Mouse (Mus musculus) forebrain, postnatal 0 days (tissue): ENCODE results near the gene Gldn. TPM values are rescaled to one million over a fixed set of nuclear protein-coding genes. Genes with fewer than 3 reads are reported as not detected.

Experiments used
- ATAC-seq: fragments of 200-750 bp; cut with Nextera tagmentation; 2 replicates; pipeline ENCODE4 v1.8.0; 2017; ENCODE audit warnings: mild to moderate bottlenecking, moderate library complexity
- DNase-seq: peaks from one replicate; pipeline ENCODE4 v3.0.0-alpha.2; 2015
- H3K27ac ChIP-seq: fragments of 300-500 bp; sonication (generic); 2 replicates; pipeline ENCODE4 v1.5.1; 2014; ENCODE audit warnings: low read depth, mild to moderate bottlenecking, antibody characterized with exemption, low read length, moderate library complexity, mixed read lengths
- H3K27me3 ChIP-seq: fragments of 300-500 bp; sonication (generic); 2 replicates; pipeline ENCODE4 v1.6.1; 2014; ENCODE audit warnings: mild to moderate bottlenecking, low read length, mixed read lengths; ENCODE audit not compliant: insufficient read depth
- H3K36me3 ChIP-seq: fragments of 300-500 bp; sonication (generic); 2 replicates; pipeline ENCODE4 v1.6.1; 2014; ENCODE audit warnings: mild to moderate bottlenecking, moderate library complexity; ENCODE audit not compliant: insufficient read depth
- H3K4me1 ChIP-seq: fragments of 300-500 bp; sonication (generic); 2 replicates; pipeline ENCODE4 v1.6.1; 2014; ENCODE audit warnings: antibody characterized with exemption; ENCODE audit not compliant: insufficient read depth
- H3K4me2 ChIP-seq: fragments of 300-500 bp; sonication (generic); 2 replicates; pipeline ENCODE4 v1.6.1; 2014; ENCODE audit warnings: low read depth, mild to moderate bottlenecking, moderate library complexity
- H3K4me3 ChIP-seq: fragments of 300-500 bp; sonication (generic); 2 replicates; pipeline ENCODE4 v1.5.1; 2014; ENCODE audit warnings: low read depth, low read length, mixed read lengths
- H3K9ac ChIP-seq: fragments of 300-500 bp; sonication (generic); 2 replicates; pipeline ENCODE4 v1.6.1; 2014; ENCODE audit warnings: mild to moderate bottlenecking
- H3K9me3 ChIP-seq: fragments of 300-500 bp; sonication (generic); 2 replicates; pipeline ENCODE4 v1.6.1; 2016; ENCODE audit warnings: low read length
- CTCF ChIP-seq: sonication (generic); IDR thresholded peaks from 2 replicates; pipeline ENCODE4 v1.5.1; 2016; ENCODE audit warnings: antibody characterized with exemption, control low read depth, low read depth
- WGBS: fragments of 180-500 bp; shearing (Covaris S2); extraction: QIAGEN DNeasy Blood & Tissue Kit; methylation state at CpG from one replicate; pipeline ENCODE4 v1.1.7; 2014; 5-methylcytosine and 5-hydroxymethylcytosine counted together
- polyA plus RNA-seq: library from polyadenylated mRNA; unstranded; fragments of >200 nt; fragmentation: Nextera tagmentation; extraction: Ambion mirVana; gene quantifications from 2 replicates; pipeline ENCODE4 v1.2.1, GENCODE M21; 2015
- total RNA-seq: library from RNA; depleted of rRNA; stranded (reverse); fragments of >200 nt; gene quantifications from 2 replicates; pipeline ENCODE4 v1.2.3, GENCODE M21; 2014; rRNA removed

Gene Gldn
- total and polyA plus RNA-seq, 2 experiments from 2014 or later, result 0.71 to 0.87 TPM

GRCm38 (mm10) chr9:54316363-54316762 is 30.1 kb downstream of the Gldn start:
- Histone ChIP-seq H3K9me3 (no peaks in the 10 kb centered on the region), H3K27ac (no peak overlapping the region), H3K4me1 (no peaks in the 10 kb centered on the region), H3K4me2 (no peak overlapping the region), H3K9ac (no peak overlapping the region), H3K4me3 (no peak overlapping the region), H3K27me3 (no peaks in the 10 kb centered on the region), H3K36me3 (no peaks in the 10 kb centered on the region)
- ATAC-seq, result no peak
- 74% methylated on average over 9 of the region's 9 CpGs for WGBS
- peak; percentile 36; the same call in 1 of the 2 replicates for TF ChIP-seq CTCF
- DNase-seq, result no peak

DNA sequence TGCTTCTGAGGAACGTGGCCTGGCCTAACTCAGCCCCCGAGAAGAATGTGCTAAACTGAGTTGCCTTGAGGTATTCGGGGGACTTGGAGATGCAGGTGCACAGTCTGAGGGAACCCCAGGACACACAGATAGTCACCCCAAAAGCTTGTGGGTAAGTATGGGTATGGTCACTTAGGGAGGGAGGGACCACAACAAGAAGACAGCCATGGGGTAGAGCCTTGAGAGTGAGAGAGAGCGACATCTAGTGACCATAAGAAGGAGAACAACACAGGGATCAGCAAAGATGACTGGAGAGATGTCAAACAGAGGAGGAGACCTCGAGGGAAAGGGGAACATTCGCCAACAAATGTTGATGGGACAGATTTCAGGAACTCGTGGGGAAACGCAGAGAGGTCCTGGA is 37.2 kb downstream of the Gldn start:
- Histone ChIP-seq H3K9me3 (no peaks in the 10 kb centered on the region), H3K27me3 (no peaks in the 10 kb centered on the region), H3K4me1 (no peaks in the 10 kb centered on the region), H3K4me3 (no peak overlapping the region), H3K36me3 (no peaks in the 10 kb centered on the region), H3K27ac (no peak overlapping the region), H3K4me2 (no peak overlapping the region), H3K9ac (no peak overlapping the region)
- WGBS, result 38% methylated on average over 8 of the region's 8 CpGs
- TF ChIP-seq CTCF, result peak; percentile 60
- peak; percentile 18 for DNase-seq
- ATAC-seq, result peak; percentile 47; the same call in 1 of the 2 replicates

DNA sequence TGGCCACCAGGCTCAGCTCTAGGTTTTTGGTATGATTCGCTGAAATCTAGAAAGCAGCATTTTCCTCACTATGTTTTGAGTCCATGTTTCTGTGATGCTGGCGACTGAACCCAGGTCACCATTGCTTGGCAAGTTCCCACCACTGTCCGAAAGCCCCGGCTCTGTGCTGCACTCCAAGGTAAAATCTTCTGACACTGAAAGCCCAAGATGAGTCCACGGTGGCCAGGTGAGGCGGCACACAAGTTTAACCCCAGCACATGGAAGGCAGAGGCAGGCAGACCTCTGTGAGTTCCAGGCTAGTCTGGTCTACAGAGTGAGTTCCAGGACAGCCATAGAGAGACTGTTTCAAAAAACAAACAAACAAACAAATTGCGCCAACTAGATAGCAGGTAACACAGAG is 42.9 kb downstream of the Gldn start:
- ATAC-seq (no peak), DNase-seq (no peak)
- 92% methylated on average over 7 of the region's 7 CpGs for WGBS
- no peak for TF ChIP-seq CTCF
- no peak overlapping the region for H3K9ac ChIP-seq
- no peaks in the 10 kb centered on the region for H3K36me3 ChIP-seq
- no peaks in the 10 kb centered on the region for H3K9me3 ChIP-seq
- no peak overlapping the region for H3K4me2 ChIP-seq
- H3K4me1 ChIP-seq, result no peaks in the 10 kb centered on the region
- H3K27me3 ChIP-seq, result no peaks in the 10 kb centered on the region
- H3K27ac ChIP-seq, result no peak overlapping the region
- no peak overlapping the region for H3K4me3 ChIP-seq

- no peak for DNase-seq
- Histone ChIP-seq H3K4me1 (no peaks in the 10 kb centered on the region), H3K27ac (no peak overlapping the region), H3K4me2 (no peak overlapping the region), H3K4me3 (no peak overlapping the region), H3K27me3 (no peaks in the 10 kb centered on the region), H3K9ac (no peak overlapping the region), H3K9me3 (no peaks in the 10 kb centered on the region), H3K36me3 (no peaks in the 10 kb centered on the region)
- no peak for ATAC-seq
- TF ChIP-seq CTCF, result no peak
- WGBS, result 14% methylated on average over 12 of the region's 12 CpGs
Measured at GRCm38 (mm10) chr9:54335582-54335981, 49.3 kb downstream of the Gldn start.

- no peaks in the 10 kb centered on the region for H3K36me3 ChIP-seq
- H3K9me3 ChIP-seq, result no peaks in the 10 kb centered on the region
- DNase-seq (peak; percentile 89), ATAC-seq (peak; percentile 82)
- peak; percentile 90 for TF ChIP-seq CTCF
- H3K4me2 ChIP-seq, result no peak overlapping the region
- H3K27me3 ChIP-seq, result no peaks in the 10 kb centered on the region
- WGBS, result 46% methylated on average over 6 of the region's 6 CpGs
- H3K4me3 ChIP-seq, result no peak overlapping the region
- H3K9ac ChIP-seq, result no peak overlapping the region
- no peak overlapping the region for H3K27ac ChIP-seq
- no peaks in the 10 kb centered on the region for H3K4me1 ChIP-seq
Measured at GRCm38 (mm10) chr9:54336532-54337144, 50.4 kb downstream of the Gldn start.

DNA sequence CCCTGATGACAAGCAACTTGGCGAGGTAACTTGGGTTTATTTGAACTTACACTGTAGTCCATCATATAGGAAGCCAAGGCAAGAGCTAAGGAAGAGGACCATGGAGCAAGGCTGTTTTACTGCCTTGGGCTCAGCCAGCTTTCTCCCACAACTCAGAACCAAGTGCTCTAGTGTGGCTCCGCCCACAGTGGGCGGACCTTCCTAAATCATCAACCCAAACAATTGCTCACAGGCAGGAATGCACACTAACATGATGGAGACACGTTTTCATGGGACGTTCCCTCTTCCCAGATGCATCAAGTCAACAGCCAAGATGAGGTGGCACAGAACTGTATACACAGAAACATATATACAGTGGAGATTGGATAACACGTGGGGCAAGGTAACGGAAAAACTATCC is 55.7 kb downstream of the Gldn start:
- no peaks in the 10 kb centered on the region for H3K27me3 ChIP-seq
- H3K4me1 ChIP-seq, result no peaks in the 10 kb centered on the region
- H3K9ac ChIP-seq, result no peak overlapping the region
- H3K9me3 ChIP-seq, result no peaks in the 10 kb centered on the region
- DNase-seq, result no peak
- TF ChIP-seq CTCF, result no peak
- no peak for ATAC-seq
- H3K4me3 ChIP-seq, result no peak overlapping the region
- H3K4me2 ChIP-seq, result no peak overlapping the region
- no peak overlapping the region for H3K27ac ChIP-seq
- no peaks in the 10 kb centered on the region for H3K36me3 ChIP-seq
- 76% methylated on average over 7 of the region's 7 CpGs for WGBS

DNA sequence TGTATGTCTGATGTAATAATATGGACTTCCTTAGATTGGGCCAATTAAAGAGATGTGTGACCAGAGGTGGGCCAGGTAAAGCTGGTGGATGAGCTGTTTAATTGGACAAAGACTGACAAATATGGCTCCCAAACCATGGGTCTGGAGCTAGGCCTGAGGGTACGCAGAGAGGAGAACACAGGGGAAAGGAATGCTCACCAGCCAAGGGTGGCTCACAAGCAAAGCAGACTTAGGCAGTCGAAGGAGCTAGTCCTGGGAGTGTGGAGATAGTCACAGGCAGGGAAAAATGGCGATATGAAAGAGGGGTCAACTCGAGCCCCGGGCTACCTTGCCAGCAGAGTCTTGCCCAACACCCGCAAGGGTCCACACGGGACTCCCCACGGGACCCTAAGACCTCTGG is 70.5 kb downstream of the Gldn start:
- no peak for TF ChIP-seq CTCF
- Histone ChIP-seq H3K27ac (no peak overlapping the region), H3K27me3 (no peaks in the 10 kb centered on the region), H3K9ac (no peak overlapping the region), H3K4me2 (no peak overlapping the region), H3K36me3 (no peaks in the 10 kb centered on the region), H3K4me1 (no peaks in the 10 kb centered on the region), H3K4me3 (no peak overlapping the region), H3K9me3 (no peaks in the 10 kb centered on the region)
- ATAC-seq (no peak), DNase-seq (no peak)
- WGBS, result 96% methylated on average over 6 of the region's 8 CpGs

Other genes starting within 250 kb of the Gldn start
- gene Tnfaip8l3, start 218.1 kb upstream of the Gldn start, total RNA-seq, result 2.2 and 2.3 TPM in 2 replicates
- gene Tnfaip8l3, start 218.1 kb upstream of the Gldn start, polyA plus RNA-seq, result 0.50 and 0.71 TPM in 2 replicates
- 0.38 and 0.52 TPM in 2 replicates for gene Cyp19a1, start 18.4 kb upstream of the Gldn start, total RNA-seq
- 0.45 and 0.52 TPM in 2 replicates for gene Cyp19a1, start 18.4 kb upstream of the Gldn start, polyA plus RNA-seq
- 108 and 129 TPM in 2 replicates for gene Dmxl2, start 215.1 kb downstream of the Gldn start, total RNA-seq
- 23.6 and 39.7 TPM in 2 replicates for gene Dmxl2, start 215.1 kb downstream of the Gldn start, polyA plus RNA-seq